Mouse (Mus musculus): ENCODE measurements around the gene Clcnka. TPM values are rescaled to one million over a fixed set of nuclear protein-coding genes. Genes with fewer than 3 reads are reported as not detected.

The Clcnka gene
- polyA plus RNA-seq, 1 experiment from 2014 or later = 0.06 TPM

Small RNA genes within 50 kb of the gene (microRNA-seq; reads per million reads assigned to microRNA genes)
- not detected for gene Gm25690

Other genes starting within 250 kb of the Clcnka start
- 1.9 and 3.2 TPM in 2 replicates for gene Rsg1, start 184.8 kb downstream of the Clcnka start, polyA plus RNA-seq (2015; fragmentation: Nextera tagmentation; extraction: Ambion mirVana)
- 3.2 and 5.7 TPM in 2 replicates for gene Arhgef19, start 159.2 kb downstream of the Clcnka start, polyA plus RNA-seq (2015; fragmentation: Nextera tagmentation; extraction: Ambion mirVana)
- gene Epha2, start 97.5 kb downstream of the Clcnka start, polyA plus RNA-seq (2015; fragmentation: Nextera tagmentation; extraction: Ambion mirVana) = 2.7 and 4.2 TPM in 2 replicates
- gene Fam131c, start 30.5 kb downstream of the Clcnka start, polyA plus RNA-seq (2015; fragmentation: Nextera tagmentation; extraction: Ambion mirVana) = 0.53 and 0.70 TPM in 2 replicates
- 0.39 and 0.60 TPM in 2 replicates for gene Clcnkb, start 17.3 kb upstream of the Clcnka start, polyA plus RNA-seq (2015; fragmentation: Nextera tagmentation; extraction: Ambion mirVana)
- 220 and 234 TPM in 2 replicates for gene Hspb7, start 22.1 kb upstream of the Clcnka start, polyA plus RNA-seq (2015; fragmentation: Nextera tagmentation; extraction: Ambion mirVana)
- not detected in 2 replicates for gene Srarp, start 37.4 kb upstream of the Clcnka start, polyA plus RNA-seq (2015; fragmentation: Nextera tagmentation; extraction: Ambion mirVana)
- 17.9 and 22.5 TPM in 2 replicates for gene Zbtb17, start 45.9 kb upstream of the Clcnka start, polyA plus RNA-seq (2015; fragmentation: Nextera tagmentation; extraction: Ambion mirVana)
- 6.3 and 7.5 TPM in 2 replicates for gene Spen, start 139.9 kb upstream of the Clcnka start, polyA plus RNA-seq (2015; fragmentation: Nextera tagmentation; extraction: Ambion mirVana)
- 48.4 and 59.1 TPM in 2 replicates for gene Fblim1, start 207.4 kb upstream of the Clcnka start, polyA plus RNA-seq (2015; fragmentation: Nextera tagmentation; extraction: Ambion mirVana)
- 1.0 and 1.2 TPM in 2 replicates for gene Tmem82, start 219.9 kb upstream of the Clcnka start, polyA plus RNA-seq (2015; fragmentation: Nextera tagmentation; extraction: Ambion mirVana)
- 0.76 and 0.96 TPM in 2 replicates for gene Slc25a34, start 225.1 kb upstream of the Clcnka start, polyA plus RNA-seq (2015; fragmentation: Nextera tagmentation; extraction: Ambion mirVana)